Mouse (Mus musculus) activated CD4-positive, CD25-positive, alpha-beta regulatory T cell, adult 4 months (primary cell): ENCODE data around the gene Chgb. TPM values are rescaled to one million over a fixed set of nuclear protein-coding genes. Genes with fewer than 3 reads are reported as not detected.
A peak's percentile ranks its signal among the peaks of the same experiment; 100 is the strongest.

Experiments used
- ATAC-seq: one replicate; pipeline ENCODE4 v1.8.0; 2017
- polyA plus RNA-seq, 2 experiments: library from polyadenylated mRNA; unstranded; fragments of 100-300 nt; shearing (Covaris generic); gene quantifications; one replicate each; pipeline ENCODE4 v1.2.1; 2017

The Chgb gene
- under 1 TPM in 1 of 2 experiments, not detected in 1; 0.16 TPM for polyA plus RNA-seq

- no peak for ATAC-seq
Measured at GRCm38 (mm10) chr2:132780978-132781377, at the start of gene Chgb. Chgb (plus strand) TSS chr2:132781278.

GRCm38 (mm10) chr2:132732940-132733339 lies 48.1 kb upstream of the Chgb start:
- no peak for ATAC-seq

GRCm38 (mm10) chr2:132733603-132734573 lies 47.2 kb upstream of the Chgb start:
- ATAC-seq, result no peak

- no peak for ATAC-seq
Measured at GRCm38 (mm10) chr2:132738816-132739432, 42.2 kb upstream of the Chgb start.

- ATAC-seq, result no peak
Measured at GRCm38 (mm10) chr2:132741862-132742347, 39.2 kb upstream of the Chgb start.

- ATAC-seq, result no peak
Measured at GRCm38 (mm10) chr2:132744866-132745265, 36.2 kb upstream of the Chgb start.

GRCm38 (mm10) chr2:132746108-132746507 lies 35.0 kb upstream of the Chgb start:
- no peak for ATAC-seq

GRCm38 (mm10) chr2:132750726-132751125 lies 30.4 kb upstream of the Chgb start:
- ATAC-seq, result no peak

GRCm38 (mm10) chr2:132751141-132752066 lies 29.7 kb upstream of the Chgb start:
- no peak for ATAC-seq

GRCm38 (mm10) chr2:132752398-132752797 lies 28.7 kb upstream of the Chgb start:
- ATAC-seq, result no peak

GRCm38 (mm10) chr2:132753137-132753536 lies 27.9 kb upstream of the Chgb start:
- ATAC-seq, result no peak

- ATAC-seq, result no peak
Measured at GRCm38 (mm10) chr2:132757911-132758310, 23.2 kb upstream of the Chgb start.

- ATAC-seq, result no peak
Measured at GRCm38 (mm10) chr2:132770822-132771221, 10.3 kb upstream of the Chgb start.

GRCm38 (mm10) chr2:132781439-132782068 lies 476 bp downstream of the Chgb start:
- no peak for ATAC-seq

- ATAC-seq, result no peak
Measured at GRCm38 (mm10) chr2:132784039-132784438, 3.0 kb downstream of the Chgb start.

GRCm38 (mm10) chr2:132793441-132794203 lies 12.5 kb downstream of the Chgb start:
- ATAC-seq, result no peak

GRCm38 (mm10) chr2:132794204-132794586 lies 13.1 kb downstream of the Chgb start:
- ATAC-seq, result no peak

- ATAC-seq, result no peak
Measured at GRCm38 (mm10) chr2:132802976-132803375, 21.9 kb downstream of the Chgb start.

- peak; percentile 100 for ATAC-seq
Measured at GRCm38 (mm10) chr2:132815608-132816314, 34.7 kb downstream of the Chgb start, which contains the start of the genes Trmt6 and Mcm8. Trmt6 (minus strand) TSS chr2:132816055. Mcm8 (plus strand) TSS chr2:132816141.

- no peak for ATAC-seq
Measured at GRCm38 (mm10) chr2:132841071-132841470, 60.0 kb downstream of the Chgb start.
